Mouse (Mus musculus) forebrain, embryonic 15.5 days (tissue): ENCODE measurements around the gene Cpsf6. TPM values are rescaled to one million over a fixed set of nuclear protein-coding genes. Genes with fewer than 3 reads are reported as not detected.

ENCODE experiments used
- ATAC-seq: fragments of 200-750 bp; cut with Nextera tagmentation; replicated peaks from 2 replicates; pipeline ENCODE4 v1.8.0; 2017; ENCODE audit warnings: mild to moderate bottlenecking, moderate TSS enrichment, moderate library complexity
- H3K27ac ChIP-seq: fragments of 300-500 bp; sonication (generic); replicated peaks from 2 replicates; pipeline ENCODE4 v1.5.1; 2015; ENCODE audit warnings: mild to moderate bottlenecking, inconsistent platforms
- H3K27me3 ChIP-seq: fragments of 300-500 bp; sonication (generic); 2 replicates; pipeline ENCODE4 v1.6.1; 2015; ENCODE audit warnings: inconsistent platforms
- H3K36me3 ChIP-seq: fragments of 300-500 bp; sonication (generic); 2 replicates; pipeline ENCODE4 v1.6.1; 2015; ENCODE audit warnings: mild to moderate bottlenecking, inconsistent platforms
- H3K4me1 ChIP-seq: fragments of 300-500 bp; sonication (generic); 2 replicates; pipeline ENCODE4 v1.6.1; 2015; ENCODE audit warnings: inconsistent platforms
- H3K4me2 ChIP-seq: fragments of 300-500 bp; sonication (generic); replicated peaks from 2 replicates; pipeline ENCODE4 v1.6.1; 2015; ENCODE audit warnings: mild to moderate bottlenecking, inconsistent platforms
- H3K4me3 ChIP-seq: fragments of 300-500 bp; sonication (generic); 2 replicates; pipeline ENCODE4 v1.5.1; 2015; ENCODE audit warnings: mild to moderate bottlenecking, inconsistent platforms
- H3K9ac ChIP-seq: fragments of 300-500 bp; sonication (generic); replicated peaks from 2 replicates; pipeline ENCODE4 v1.6.1; 2015; ENCODE audit warnings: mild to moderate bottlenecking, inconsistent platforms
- H3K9me3 ChIP-seq: fragments of 300-500 bp; sonication (generic); 2 replicates; pipeline ENCODE4 v1.6.1; 2016; ENCODE audit warnings: inconsistent platforms
- WGBS: fragments of 180-500 bp; shearing (Covaris S2); methylation state at CpG from one replicate; pipeline ENCODE4 v1.1.7; 2015; ENCODE audit warnings: mixed read lengths; 5-methylcytosine and 5-hydroxymethylcytosine counted together
- polyA plus RNA-seq: library from polyadenylated mRNA; unstranded; fragments of >200 nt; fragmentation: Nextera tagmentation; extraction: Ambion mirVana; gene quantifications from 2 replicates; pipeline ENCODE4 v1.2.1, GENCODE M21; 2015

The Cpsf6 gene
- polyA plus RNA-seq, 1 experiment from 2014 or later: 201 TPM

DNA sequence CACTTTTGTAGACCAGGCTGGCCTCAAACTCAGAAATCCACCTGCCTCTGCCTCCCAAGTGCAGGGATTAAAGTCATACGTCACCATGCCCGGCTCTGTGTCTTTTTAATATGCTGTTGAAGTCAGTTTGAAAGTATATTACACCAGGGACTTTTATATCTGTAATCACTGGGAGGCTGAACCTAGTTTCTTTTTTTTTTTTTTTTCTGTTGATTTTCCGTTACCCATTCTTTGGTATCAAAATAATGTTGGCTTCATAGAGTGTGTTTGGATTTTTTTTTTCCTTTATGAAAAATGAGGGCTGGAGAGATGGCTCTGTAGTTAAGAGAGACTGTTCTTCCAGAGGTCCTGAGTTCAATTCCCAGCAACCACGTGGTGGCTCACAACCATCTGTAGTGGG is 5.6 kb upstream of the Cpsf6 start:
- H3K27me3 ChIP-seq: no peaks in the 10 kb centered on the region
- ATAC-seq: no peak
- no peak overlapping the region for H3K4me2 ChIP-seq
- H3K4me3 ChIP-seq: no peak overlapping the region
- H3K27ac ChIP-seq: no peak overlapping the region
- H3K4me1 ChIP-seq: no peaks in the 10 kb centered on the region
- no peaks in the 10 kb centered on the region for H3K9me3 ChIP-seq
- no peak overlapping the region for H3K9ac ChIP-seq
- WGBS: 91% methylated on average over 4 of the region's 4 CpGs
- no peaks in the 10 kb centered on the region for H3K36me3 ChIP-seq

DNA sequence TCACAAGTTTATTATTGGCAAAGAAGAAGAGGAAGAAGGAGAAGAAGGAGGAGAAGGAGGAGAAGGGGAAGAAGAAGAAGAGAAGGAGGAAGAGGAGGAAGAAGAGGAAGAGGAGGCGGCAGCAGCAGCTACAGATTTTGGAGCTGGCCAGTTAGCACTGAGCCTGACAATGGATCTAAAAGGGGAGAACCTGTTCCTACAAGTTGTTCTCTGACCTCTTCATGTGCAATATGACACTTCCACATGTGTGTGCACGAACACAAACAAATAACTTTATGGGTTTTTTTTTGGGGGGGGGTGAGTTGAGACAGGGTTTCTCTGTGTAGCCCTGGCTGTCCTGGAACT is 5.2 kb upstream of the Cpsf6 start:
- no peak for ATAC-seq
- no peaks in the 10 kb centered on the region for H3K4me1 ChIP-seq
- WGBS: 90% methylated on average over 2 of the region's 2 CpGs
- H3K9ac ChIP-seq: no peak overlapping the region
- H3K27ac ChIP-seq: no peak overlapping the region
- no peaks in the 10 kb centered on the region for H3K27me3 ChIP-seq
- H3K9me3 ChIP-seq: no peaks in the 10 kb centered on the region
- no peak overlapping the region for H3K4me3 ChIP-seq
- no peak overlapping the region for H3K4me2 ChIP-seq
- H3K36me3 ChIP-seq: no peaks in the 10 kb centered on the region

DNA sequence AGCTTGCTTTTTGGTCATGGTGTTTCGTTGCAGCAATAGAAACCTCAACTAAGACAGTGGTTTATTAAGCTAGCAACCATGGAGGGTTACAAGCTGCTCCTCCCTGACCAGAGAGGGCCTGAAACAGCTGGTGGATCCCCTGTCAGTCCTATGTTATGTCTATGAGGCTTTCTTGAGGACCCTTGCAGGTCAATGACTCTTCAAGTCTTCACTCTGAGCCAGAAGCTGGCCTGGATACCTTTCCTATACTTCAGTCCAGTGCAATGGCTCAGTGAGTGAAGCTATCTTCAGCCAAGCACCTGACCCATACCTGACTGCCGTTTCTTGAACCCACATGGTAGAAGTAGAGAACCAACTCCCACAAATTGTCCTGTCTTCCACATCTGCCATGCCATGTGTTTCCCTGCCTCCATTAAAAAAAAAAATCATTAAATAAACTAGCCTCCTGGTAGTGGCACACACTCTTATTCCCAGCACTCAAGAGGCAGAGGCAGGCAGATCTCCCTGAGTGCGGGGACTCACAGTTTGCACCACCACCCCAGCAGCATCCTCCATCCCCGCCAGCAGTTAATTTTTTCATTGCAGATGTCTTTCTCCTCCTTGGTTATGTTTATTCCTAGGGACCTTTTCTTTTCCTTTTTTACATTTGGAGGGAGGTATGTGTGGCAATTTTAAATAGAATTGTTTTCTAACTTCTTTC is 4.7 kb upstream of the Cpsf6 start:
- no peak overlapping the region for H3K27ac ChIP-seq
- no peaks in the 10 kb centered on the region for H3K9me3 ChIP-seq
- H3K9ac ChIP-seq: no peak overlapping the region
- H3K4me3 ChIP-seq: no peak overlapping the region
- H3K4me1 ChIP-seq: no peaks in the 10 kb centered on the region
- ATAC-seq: no peak
- H3K36me3 ChIP-seq: no peaks in the 10 kb centered on the region
- H3K4me2 ChIP-seq: no peak overlapping the region
- no peaks in the 10 kb centered on the region for H3K27me3 ChIP-seq
- 94% methylated on average over 4 of the region's 4 CpGs for WGBS

DNA sequence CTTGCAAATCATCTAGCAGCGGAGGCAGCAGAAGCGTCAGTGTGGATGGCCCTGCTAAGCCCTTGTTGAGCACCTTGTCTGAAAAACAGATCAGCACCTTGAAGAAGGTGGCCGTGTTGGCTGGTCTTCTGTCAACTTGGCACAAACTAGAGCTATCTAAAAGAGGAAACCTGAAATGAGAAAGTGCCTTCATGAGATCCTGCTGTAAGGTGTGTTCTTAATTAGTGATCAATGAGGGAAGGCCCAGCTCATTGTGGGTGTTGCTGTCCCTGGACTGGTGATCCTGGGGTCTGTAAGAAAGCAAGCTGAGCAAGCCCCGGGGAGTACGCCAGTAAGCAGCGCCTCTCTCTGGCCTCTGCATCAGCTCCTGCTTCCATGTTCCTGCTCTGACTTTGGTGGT is 4.1 kb upstream of the Cpsf6 start:
- H3K4me1 ChIP-seq: no peaks in the 10 kb centered on the region
- no peak for ATAC-seq
- no peak overlapping the region for H3K9ac ChIP-seq
- H3K27me3 ChIP-seq: no peaks in the 10 kb centered on the region
- H3K4me3 ChIP-seq: no peak overlapping the region
- no peak overlapping the region for H3K27ac ChIP-seq
- H3K4me2 ChIP-seq: no peak overlapping the region
- WGBS: 73% methylated on average over 6 of the region's 6 CpGs
- no peaks in the 10 kb centered on the region for H3K9me3 ChIP-seq
- no peaks in the 10 kb centered on the region for H3K36me3 ChIP-seq

DNA sequence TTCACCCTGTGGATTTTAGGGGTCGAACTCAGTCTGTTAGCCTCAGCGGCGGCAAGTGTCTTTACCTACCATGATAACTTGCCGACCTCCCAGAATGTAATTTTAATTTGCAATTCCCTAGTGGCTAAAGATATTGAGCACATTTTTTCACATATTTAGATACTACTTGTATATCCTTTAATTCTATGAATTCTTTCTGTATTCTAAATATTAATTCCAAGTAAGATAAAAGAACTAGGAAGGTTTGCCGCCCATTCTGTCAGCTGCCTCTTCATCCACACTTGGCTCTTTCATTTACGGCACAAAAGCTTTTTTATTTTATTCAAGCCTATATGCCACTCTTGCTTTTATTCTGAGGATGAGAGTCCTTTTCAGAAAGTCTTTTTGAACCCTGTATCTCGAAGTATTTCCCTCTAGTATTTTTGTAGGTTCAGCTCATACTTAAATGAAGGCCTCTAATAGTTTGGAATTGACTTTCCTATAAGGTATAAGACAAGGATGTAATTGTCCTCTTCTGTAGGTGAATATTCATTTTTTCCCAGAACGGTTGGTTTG is 3.3 kb upstream of the Cpsf6 start:
- Histone ChIP-seq H3K27me3 (no peaks in the 10 kb centered on the region), H3K36me3 (no peaks in the 10 kb centered on the region), H3K9ac (no peak overlapping the region), H3K4me1 (no peaks in the 10 kb centered on the region), H3K4me3 (no peak overlapping the region), H3K27ac (no peak overlapping the region), H3K4me2 (no peak overlapping the region), H3K9me3 (no peaks in the 10 kb centered on the region)
- WGBS: 63% methylated on average over 8 of the region's 8 CpGs
- no peak for ATAC-seq

DNA sequence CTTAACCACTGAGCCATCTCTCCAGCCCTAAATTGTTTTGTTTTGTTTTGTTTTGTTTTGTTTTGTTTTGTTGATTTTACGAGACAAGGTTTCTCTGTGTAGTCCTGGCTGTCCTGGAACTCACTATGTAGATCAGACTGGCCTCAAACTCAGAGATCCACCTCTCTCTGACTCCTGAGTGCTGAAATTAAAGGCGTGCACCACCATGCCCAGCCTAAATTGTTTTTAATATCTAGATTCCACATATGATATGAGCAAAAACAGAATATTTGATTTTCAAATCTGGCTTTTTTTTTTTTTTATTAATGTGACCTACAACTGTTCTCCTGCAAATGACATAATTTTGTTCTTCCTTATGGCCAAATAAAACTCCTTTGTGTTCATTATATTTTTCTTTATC is 2.3 kb upstream of the Cpsf6 start:
- H3K9ac ChIP-seq: no peak overlapping the region
- H3K27ac ChIP-seq: no peak overlapping the region
- H3K4me2 ChIP-seq: no peak overlapping the region
- H3K4me1 ChIP-seq: peaks cover 6% of the 10 kb centered on the region; the same call in 1 of the 2 replicates
- H3K9me3 ChIP-seq: no peaks in the 10 kb centered on the region
- ATAC-seq: no peak
- WGBS: 80% methylated on average over 2 of the region's 2 CpGs
- H3K36me3 ChIP-seq: no peaks in the 10 kb centered on the region
- no peak overlapping the region for H3K4me3 ChIP-seq
- no peaks in the 10 kb centered on the region for H3K27me3 ChIP-seq

DNA sequence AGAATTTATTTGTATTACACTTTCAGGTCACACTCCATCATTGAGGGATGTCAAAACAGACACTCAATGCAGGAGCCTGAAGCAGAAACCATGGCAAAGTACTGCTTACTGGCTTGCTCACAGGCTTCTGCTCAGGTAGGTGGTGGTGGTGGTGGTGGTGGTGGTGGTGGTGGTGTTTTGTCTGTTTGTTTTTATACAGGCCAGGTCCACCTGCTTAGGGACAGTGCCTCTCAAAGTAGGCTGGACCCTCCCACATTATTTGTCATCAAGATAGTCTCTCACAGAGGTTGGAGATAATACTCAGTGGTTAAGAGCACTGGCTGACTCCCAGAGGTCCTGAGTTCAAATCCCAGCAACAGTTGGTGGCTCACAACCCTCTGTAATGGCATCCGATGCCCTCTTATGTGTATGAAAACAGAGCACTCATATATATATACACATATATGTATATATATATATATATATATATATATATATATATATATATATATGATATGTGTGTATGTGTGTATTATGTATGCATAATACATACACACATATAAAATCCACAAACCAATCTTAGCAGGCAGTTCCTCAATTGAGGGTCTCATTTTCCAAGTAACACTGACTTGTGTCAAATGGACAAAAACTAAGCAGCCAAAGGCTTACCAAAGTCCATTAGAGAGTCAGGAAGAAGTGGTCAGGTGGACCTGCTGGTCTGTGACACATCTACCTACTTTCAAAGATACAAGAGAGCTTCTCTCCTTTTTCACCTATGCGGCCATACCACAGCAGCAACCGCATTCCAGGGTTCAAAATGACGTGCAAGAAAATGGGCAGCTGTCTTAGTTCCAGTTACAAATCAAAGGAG is 1.1 kb upstream of the Cpsf6 start:
- Histone ChIP-seq H3K4me1 (peaks cover 6% of the 10 kb centered on the region; the same call in 1 of the 2 replicates), H3K27ac (no peak overlapping the region), H3K4me2 (no peak overlapping the region), H3K27me3 (no peaks in the 10 kb centered on the region), H3K9ac (no peak overlapping the region), H3K9me3 (no peaks in the 10 kb centered on the region), H3K4me3 (no peak overlapping the region), H3K36me3 (no peaks in the 10 kb centered on the region)
- ATAC-seq: no peak
- WGBS: 93% methylated on average over 4 of the region's 4 CpGs

DNA sequence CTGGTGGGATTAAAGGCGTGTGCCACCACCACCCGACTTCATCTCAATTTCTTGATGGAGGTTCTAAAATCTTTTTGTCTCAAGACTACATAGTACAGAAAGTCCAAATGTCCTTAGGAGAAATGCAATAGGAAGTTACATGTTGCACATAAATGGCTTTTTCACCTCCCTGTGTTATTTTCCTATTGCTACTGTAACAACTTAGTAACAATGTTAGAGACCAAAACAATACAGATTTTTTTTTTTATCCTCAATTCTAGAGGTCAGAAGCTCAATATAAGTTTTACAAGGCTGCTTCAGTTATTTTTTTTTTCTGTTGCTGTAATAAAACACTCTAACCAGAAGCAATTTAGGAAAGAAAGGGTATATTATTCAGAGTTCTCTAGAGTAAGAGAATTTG is 374 bp downstream of the Cpsf6 start:
- ATAC-seq: no peak
- Histone ChIP-seq H3K36me3 (no peaks in the 10 kb centered on the region), H3K9ac (no peak overlapping the region), H3K4me3 (no peak overlapping the region), H3K27me3 (no peaks in the 10 kb centered on the region), H3K4me1 (peaks cover 13% of the 10 kb centered on the region), H3K9me3 (no peaks in the 10 kb centered on the region), H3K4me2 (no peak overlapping the region), H3K27ac (no peak overlapping the region)
- 92% methylated on average over 2 of the region's 2 CpGs for WGBS

DNA sequence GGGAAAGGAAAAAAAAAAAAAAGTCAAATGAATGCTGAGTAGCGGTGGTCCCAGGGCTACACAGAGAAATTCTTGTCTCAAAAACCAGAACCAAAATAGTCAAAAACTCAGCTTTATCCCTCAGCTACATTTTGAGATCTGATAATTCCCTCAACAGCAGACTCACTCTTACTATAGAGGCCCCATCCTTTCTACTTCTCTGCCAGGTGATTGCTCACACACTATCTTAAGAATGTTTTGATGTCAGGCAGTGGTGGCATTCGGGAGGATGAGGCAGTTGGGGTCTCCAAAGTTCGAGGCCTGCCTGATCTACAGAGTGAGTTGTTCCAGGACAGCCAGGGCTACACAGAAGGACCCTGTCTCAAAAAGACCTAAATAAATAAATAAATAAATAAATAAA is 1.2 kb downstream of the Cpsf6 start:
- WGBS: 98% methylated on average over 3 of the region's 3 CpGs
- Histone ChIP-seq H3K4me1 (peaks cover 19% of the 10 kb centered on the region), H3K27ac (no peak overlapping the region), H3K9ac (no peak overlapping the region), H3K9me3 (no peaks in the 10 kb centered on the region), H3K4me3 (no peak overlapping the region), H3K4me2 (no peak overlapping the region), H3K27me3 (no peaks in the 10 kb centered on the region), H3K36me3 (no peaks in the 10 kb centered on the region)
- ATAC-seq: no peak

DNA sequence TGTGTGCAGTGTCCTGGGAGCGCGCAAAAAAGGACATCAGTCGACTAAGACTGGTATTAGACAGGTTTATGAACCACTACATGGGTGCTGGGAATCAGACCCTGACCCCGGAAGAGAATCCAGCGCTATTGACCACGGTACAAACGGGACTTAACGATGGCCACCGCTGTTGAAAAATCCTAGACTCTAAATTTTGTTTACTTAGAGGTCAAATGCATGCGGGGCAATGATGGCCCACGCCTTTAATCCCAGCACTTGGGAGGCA is 1.6 kb downstream of the Cpsf6 start:
- Histone ChIP-seq H3K4me2 (no peak overlapping the region), H3K4me3 (no peak overlapping the region), H3K27me3 (no peaks in the 10 kb centered on the region), H3K36me3 (no peaks in the 10 kb centered on the region), H3K9ac (no peak overlapping the region), H3K9me3 (no peaks in the 10 kb centered on the region), H3K4me1 (peaks cover 19% of the 10 kb centered on the region), H3K27ac (no peak overlapping the region)
- ATAC-seq: no peak
- 96% methylated on average over 11 of the region's 11 CpGs for WGBS

DNA sequence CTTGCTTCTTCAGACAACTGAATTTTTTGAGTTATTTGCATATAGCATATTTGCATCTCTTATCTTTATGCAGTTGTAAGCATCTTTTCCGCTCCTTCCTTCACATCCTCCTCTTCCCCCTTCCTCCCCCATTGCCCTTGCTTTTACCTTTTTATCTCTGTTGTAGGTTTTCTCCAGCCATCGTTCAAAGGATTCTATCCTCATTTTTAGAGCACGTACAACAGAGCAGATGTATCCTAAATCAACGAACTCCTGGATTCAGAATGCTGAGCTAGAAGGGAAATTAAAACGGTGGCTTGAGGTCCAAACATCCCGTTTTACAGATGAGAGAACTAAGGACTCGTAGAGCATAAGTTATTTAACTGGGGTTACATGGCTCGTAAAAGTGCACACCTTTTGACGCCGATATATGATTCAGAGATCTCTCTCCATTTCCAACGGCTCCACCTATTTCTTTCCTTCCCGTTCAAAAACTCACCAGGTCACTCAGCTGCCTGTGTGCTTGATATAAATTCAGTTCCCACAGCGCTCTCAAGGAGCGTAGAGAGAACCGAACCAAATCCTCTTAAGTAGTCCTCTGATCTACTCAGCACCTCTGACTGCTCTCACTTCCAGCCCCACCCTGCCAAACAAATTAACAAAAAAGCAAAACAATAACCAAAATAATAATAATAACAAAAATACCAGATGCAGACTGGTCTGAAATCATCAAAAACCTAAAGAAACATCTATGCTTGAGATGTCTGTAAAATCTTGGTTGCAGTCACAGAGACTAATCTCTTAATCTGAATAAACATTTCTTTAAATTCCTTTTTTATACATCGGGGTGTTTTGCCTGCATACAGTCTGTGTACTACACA is 2.2 kb downstream of the Cpsf6 start:
- no peaks in the 10 kb centered on the region for H3K36me3 ChIP-seq
- H3K4me1 ChIP-seq: peaks cover 24% of the 10 kb centered on the region
- WGBS: 13% methylated on average over 16 of the region's 16 CpGs
- peak overlapping the region; percentile 86 for H3K4me3 ChIP-seq
- no peak for ATAC-seq
- peak overlapping the region; percentile 99 for H3K9ac ChIP-seq
- H3K27me3 ChIP-seq: no peaks in the 10 kb centered on the region
- peak overlapping the region; percentile 60 for H3K4me2 ChIP-seq
- H3K27ac ChIP-seq: peak overlapping the region; percentile 96
- H3K9me3 ChIP-seq: no peaks in the 10 kb centered on the region

DNA sequence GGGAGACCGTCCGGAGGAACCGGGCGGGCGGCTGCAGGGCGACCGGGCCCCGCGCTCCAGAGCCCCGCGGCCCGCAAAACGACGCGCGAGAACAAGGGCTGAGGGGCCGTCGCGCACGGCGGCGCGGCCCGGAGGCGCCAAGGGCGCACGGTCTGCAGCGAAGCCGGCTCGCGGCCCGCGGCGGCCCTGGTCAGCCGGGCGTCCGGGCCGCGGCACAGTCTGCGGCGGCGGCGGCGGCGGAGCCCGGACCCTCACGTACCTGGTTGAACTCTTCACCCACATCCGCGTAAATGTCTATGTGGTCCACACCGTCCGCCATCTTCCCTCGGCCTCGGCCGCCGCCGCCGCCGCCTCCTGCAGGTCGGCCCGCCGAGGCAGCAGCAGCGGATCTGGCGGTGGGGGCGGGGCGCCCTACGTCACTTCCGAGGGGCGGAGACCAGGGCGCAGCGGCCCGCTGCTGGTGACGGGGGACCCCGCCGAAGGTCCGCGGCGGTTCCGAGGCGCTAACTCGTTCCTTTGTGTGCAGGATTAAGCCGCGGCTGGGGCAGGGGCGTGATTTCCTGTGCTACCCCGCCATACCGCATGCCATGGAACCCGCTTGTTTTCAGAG is 3.1 kb downstream of the Cpsf6 start:
- H3K4me1 ChIP-seq: peaks cover 25% of the 10 kb centered on the region
- WGBS: under 1% methylated on average over 77 of the region's 86 CpGs
- peak overlapping the region; percentile 86 for H3K4me3 ChIP-seq
- no peaks in the 10 kb centered on the region for H3K27me3 ChIP-seq
- peak; percentile 97 for ATAC-seq
- H3K9me3 ChIP-seq: no peaks in the 10 kb centered on the region
- H3K27ac ChIP-seq: peak overlapping the region; percentile 96
- H3K4me2 ChIP-seq: peak overlapping the region; percentile 60
- no peaks in the 10 kb centered on the region for H3K36me3 ChIP-seq
- H3K9ac ChIP-seq: peak overlapping the region; percentile 99
